Mouse (Mus musculus) forebrain, postnatal 0 days (tissue): ENCODE data around the gene Klf1. TPM values are rescaled to one million over a fixed set of nuclear protein-coding genes. Genes with fewer than 3 reads are reported as not detected.

Source experiments
- ATAC-seq: fragments of 200-750 bp; cut with Nextera tagmentation; 2 replicates; pipeline ENCODE4 v1.8.0; 2017; ENCODE audit warnings: mild to moderate bottlenecking, moderate library complexity
- DNase-seq: peaks from one replicate; pipeline ENCODE4 v3.0.0-alpha.2; 2015
- H3K27ac ChIP-seq: fragments of 300-500 bp; sonication (generic); 2 replicates; pipeline ENCODE4 v1.5.1; 2014; ENCODE audit warnings: low read depth, mild to moderate bottlenecking, antibody characterized with exemption, low read length, moderate library complexity, mixed read lengths
- H3K27me3 ChIP-seq: fragments of 300-500 bp; sonication (generic); 2 replicates; pipeline ENCODE4 v1.6.1; 2014; ENCODE audit warnings: mild to moderate bottlenecking, low read length, mixed read lengths; ENCODE audit not compliant: insufficient read depth
- H3K36me3 ChIP-seq: fragments of 300-500 bp; sonication (generic); 2 replicates; pipeline ENCODE4 v1.6.1; 2014; ENCODE audit warnings: mild to moderate bottlenecking, moderate library complexity; ENCODE audit not compliant: insufficient read depth
- H3K4me1 ChIP-seq: fragments of 300-500 bp; sonication (generic); 2 replicates; pipeline ENCODE4 v1.6.1; 2014; ENCODE audit warnings: antibody characterized with exemption; ENCODE audit not compliant: insufficient read depth
- H3K4me2 ChIP-seq: fragments of 300-500 bp; sonication (generic); 2 replicates; pipeline ENCODE4 v1.6.1; 2014; ENCODE audit warnings: low read depth, mild to moderate bottlenecking, moderate library complexity
- H3K4me3 ChIP-seq: fragments of 300-500 bp; sonication (generic); 2 replicates; pipeline ENCODE4 v1.5.1; 2014; ENCODE audit warnings: low read depth, low read length, mixed read lengths
- H3K9ac ChIP-seq: fragments of 300-500 bp; sonication (generic); 2 replicates; pipeline ENCODE4 v1.6.1; 2014; ENCODE audit warnings: mild to moderate bottlenecking
- H3K9me3 ChIP-seq: fragments of 300-500 bp; sonication (generic); 2 replicates; pipeline ENCODE4 v1.6.1; 2016; ENCODE audit warnings: low read length
- CTCF ChIP-seq: sonication (generic); IDR thresholded peaks from 2 replicates; pipeline ENCODE4 v1.5.1; 2016; ENCODE audit warnings: antibody characterized with exemption, control low read depth, low read depth
- WGBS: fragments of 180-500 bp; shearing (Covaris S2); extraction: QIAGEN DNeasy Blood & Tissue Kit; methylation state at CpG from one replicate; pipeline ENCODE4 v1.1.7; 2014; 5-methylcytosine and 5-hydroxymethylcytosine counted together
- polyA plus RNA-seq: library from polyadenylated mRNA; unstranded; fragments of >200 nt; fragmentation: Nextera tagmentation; extraction: Ambion mirVana; gene quantifications from 2 replicates; pipeline ENCODE4 v1.2.1, GENCODE M21; 2015
- total RNA-seq: library from RNA; depleted of rRNA; stranded (reverse); fragments of >200 nt; gene quantifications from 2 replicates; pipeline ENCODE4 v1.2.3, GENCODE M21; 2014

Gene Klf1
- total and polyA plus RNA-seq, 2 experiments from 2014 or later, result 0.77 TPM; not detected in 1

DNA sequence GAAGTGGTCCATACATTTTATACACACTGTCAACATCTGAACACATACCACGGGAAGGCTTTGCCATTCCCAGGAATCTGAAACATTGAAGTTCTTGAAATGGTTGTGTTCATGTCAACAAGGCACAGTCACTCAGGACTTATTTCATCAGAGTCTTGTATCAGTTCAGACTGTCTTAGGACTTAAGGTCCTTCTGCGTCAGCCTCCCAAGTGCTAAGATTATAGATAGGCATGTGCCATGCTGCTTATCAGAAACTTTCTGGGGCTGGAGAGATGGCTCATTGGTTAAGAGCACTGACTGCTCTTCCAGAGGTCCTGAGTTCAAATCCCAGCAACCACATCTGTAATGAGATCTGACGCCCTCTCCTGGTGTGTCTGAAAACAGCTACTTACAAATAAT lies 27.4 kb upstream of the Klf1 start:
- ATAC-seq (no peak), DNase-seq (no peak)
- no peak overlapping the region for H3K4me3 ChIP-seq
- H3K9me3 ChIP-seq, result no peaks in the 10 kb centered on the region
- no peak overlapping the region for H3K27ac ChIP-seq
- peaks cover 8% of the 10 kb centered on the region; the same call in 1 of the 2 replicates for H3K36me3 ChIP-seq
- H3K9ac ChIP-seq, result no peak overlapping the region
- no peak overlapping the region for H3K4me2 ChIP-seq
- no peaks in the 10 kb centered on the region for H3K27me3 ChIP-seq
- 89% methylated on average over 3 of the region's 3 CpGs for WGBS
- no peak for TF ChIP-seq CTCF
- 0 out of 2 replicates have a peak, but pooled peaks cover 4% of the 10 kb centered on the region for H3K4me1 ChIP-seq

DNA sequence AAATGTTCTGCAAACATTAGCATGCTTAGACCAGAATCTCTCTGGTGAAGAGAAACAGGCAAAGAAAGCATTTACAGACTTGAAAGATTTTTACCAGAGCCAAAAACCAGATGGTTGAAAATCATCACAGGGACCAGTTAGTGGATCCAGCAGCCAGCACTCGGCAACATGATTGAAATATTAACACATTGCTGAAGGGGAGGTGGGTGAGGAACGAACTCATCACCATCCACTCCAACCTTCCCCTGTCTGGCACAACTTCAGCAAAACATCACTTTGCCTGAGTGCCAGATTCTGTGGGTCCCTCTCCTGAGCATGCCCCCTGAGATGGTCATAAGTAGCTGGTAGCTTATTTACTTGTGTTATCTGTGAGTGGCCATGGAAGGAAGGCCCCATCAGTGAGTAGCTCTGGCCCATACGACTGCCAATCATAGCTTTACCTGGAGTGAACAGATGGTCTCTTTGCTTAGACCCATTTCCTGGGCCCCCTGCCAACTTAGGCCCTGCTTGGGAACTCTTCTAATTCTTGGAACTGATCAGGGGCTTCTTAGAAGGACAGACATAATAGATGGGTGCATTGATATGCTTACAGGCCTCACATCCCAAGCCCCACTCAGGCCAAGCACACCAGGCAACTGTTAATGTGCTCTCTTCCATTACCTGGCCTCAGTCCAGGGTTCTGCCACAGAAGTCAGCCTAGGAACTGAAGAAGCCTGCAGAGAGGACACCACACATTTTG lies 24.3 kb upstream of the Klf1 start:
- H3K9ac ChIP-seq, result no peak overlapping the region
- no peaks in the 10 kb centered on the region for H3K9me3 ChIP-seq
- 0 out of 2 replicates have a peak, but pooled peaks cover 3% of the 10 kb centered on the region for H3K4me1 ChIP-seq
- no peak overlapping the region for H3K4me3 ChIP-seq
- ATAC-seq, result no peak
- TF ChIP-seq CTCF, result no peak
- peak overlapping the region; percentile 50 for H3K27ac ChIP-seq
- WGBS, result 49% methylated on average over 3 of the region's 3 CpGs
- no peak overlapping the region for H3K4me2 ChIP-seq
- H3K36me3 ChIP-seq, result no peaks in the 10 kb centered on the region
- no peaks in the 10 kb centered on the region for H3K27me3 ChIP-seq
- peak; percentile 21 for DNase-seq

DNA sequence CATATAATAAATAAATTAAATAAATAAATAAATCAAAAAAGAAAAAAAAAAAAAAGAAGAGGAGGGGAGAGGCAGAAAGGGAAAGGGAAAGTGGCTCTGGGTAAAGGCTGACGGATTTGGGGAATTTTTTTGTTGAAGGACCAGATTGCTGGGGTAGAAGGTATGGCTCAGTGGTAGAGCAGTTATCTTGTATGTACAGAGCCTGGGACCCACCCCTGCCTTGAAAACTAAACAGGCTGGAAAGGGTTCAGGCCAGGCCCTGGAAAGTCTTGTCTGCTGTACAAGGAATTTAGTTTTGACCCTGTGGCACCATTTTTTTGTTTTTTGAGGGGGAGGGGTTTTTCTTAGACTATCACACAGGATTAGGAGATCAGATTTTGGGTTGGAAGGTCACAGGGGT lies 22.8 kb upstream of the Klf1 start:
- no peaks in the 10 kb centered on the region for H3K4me1 ChIP-seq
- H3K36me3 ChIP-seq, result no peaks in the 10 kb centered on the region
- H3K4me3 ChIP-seq, result no peak overlapping the region
- DNase-seq (no peak), ATAC-seq (no peak)
- H3K9me3 ChIP-seq, result no peaks in the 10 kb centered on the region
- no peak overlapping the region for H3K4me2 ChIP-seq
- no peak for TF ChIP-seq CTCF
- H3K27me3 ChIP-seq, result no peaks in the 10 kb centered on the region
- 85% methylated on average over 1 of the region's 1 CpGs for WGBS
- no peak overlapping the region for H3K9ac ChIP-seq
- H3K27ac ChIP-seq, result no peak overlapping the region

DNA sequence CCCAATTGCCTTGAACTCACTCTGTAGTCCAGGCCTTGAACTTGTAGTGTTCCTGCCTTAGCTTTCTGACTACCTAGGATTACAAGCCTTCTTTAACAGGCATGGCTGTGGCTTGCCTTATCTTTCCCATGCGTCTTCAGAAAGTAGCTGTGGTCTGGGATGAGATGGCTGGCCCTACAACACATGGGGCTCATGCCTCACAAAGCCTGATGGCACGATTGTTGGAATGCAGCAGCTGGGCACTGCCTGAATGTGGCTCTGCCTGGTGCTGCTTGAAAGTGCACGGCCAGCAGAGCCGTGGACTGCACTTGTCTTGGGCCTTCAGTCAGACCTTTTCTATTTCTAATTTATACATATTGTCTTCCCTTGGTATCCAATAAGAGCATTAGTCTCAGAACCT lies 17.0 kb upstream of the Klf1 start:
- Histone ChIP-seq H3K27me3 (no peaks in the 10 kb centered on the region), H3K4me3 (no peak overlapping the region), H3K9me3 (no peaks in the 10 kb centered on the region), H3K4me2 (no peak overlapping the region), H3K9ac (no peak overlapping the region), H3K27ac (no peak overlapping the region), H3K4me1 (no peaks in the 10 kb centered on the region), H3K36me3 (peaks cover 38% of the 10 kb centered on the region)
- no peak for TF ChIP-seq CTCF
- ATAC-seq (no peak), DNase-seq (no peak)
- WGBS, result 86% methylated on average over 4 of the region's 4 CpGs

DNA sequence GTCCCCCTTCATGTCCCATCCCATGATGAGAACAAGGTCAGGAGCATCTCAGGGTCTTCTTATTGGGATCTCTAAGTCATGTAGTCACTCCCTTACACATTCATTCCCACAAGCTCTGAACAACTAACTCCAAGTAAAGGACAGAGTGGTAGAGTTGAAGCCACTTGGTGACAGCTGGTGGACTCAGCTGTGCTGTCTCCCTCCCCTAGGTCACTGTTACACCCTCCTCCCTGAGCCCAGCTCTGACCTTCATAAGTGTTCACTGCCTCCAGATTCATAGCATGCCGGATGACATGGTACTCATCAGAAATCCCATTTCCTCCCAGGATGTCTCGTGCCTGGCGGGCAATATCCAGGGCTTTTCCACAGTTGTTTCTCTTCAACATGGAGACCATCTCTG lies 13.4 kb upstream of the Klf1 start:
- Histone ChIP-seq H3K4me1 (peaks cover 5% of the 10 kb centered on the region; the same call in 1 of the 2 replicates), H3K36me3 (peaks cover 52% of the 10 kb centered on the region), H3K4me2 (no peak overlapping the region), H3K27me3 (no peaks in the 10 kb centered on the region), H3K9ac (no peak overlapping the region), H3K9me3 (no peaks in the 10 kb centered on the region), H3K4me3 (no peak overlapping the region), H3K27ac (no peak overlapping the region)
- no peak for ATAC-seq
- 96% methylated on average over 3 of the region's 3 CpGs for WGBS
- no peak for DNase-seq
- TF ChIP-seq CTCF, result no peak

DNA sequence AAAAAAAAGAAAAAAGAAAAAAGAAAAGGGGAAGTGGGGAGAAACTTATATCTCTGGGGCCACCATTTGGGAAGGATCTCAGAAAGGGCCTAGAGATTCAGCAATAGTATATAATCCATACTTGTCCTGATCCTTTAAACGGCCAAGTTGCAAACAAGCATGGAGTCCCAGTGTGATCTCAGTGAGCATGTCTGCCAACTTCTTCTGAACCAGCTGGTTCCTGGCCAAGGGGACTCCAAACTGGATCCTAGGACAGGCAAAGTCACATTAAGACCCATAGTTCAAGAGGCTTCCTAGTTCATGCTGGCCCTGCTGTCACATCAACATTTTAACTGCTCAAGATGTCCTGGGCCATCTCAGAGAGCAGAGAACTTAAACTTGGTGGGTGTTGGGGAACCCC lies 12.6 kb upstream of the Klf1 start:
- TF ChIP-seq CTCF, result no peak
- H3K4me3 ChIP-seq, result no peak overlapping the region
- DNase-seq (no peak), ATAC-seq (no peak)
- no peak overlapping the region for H3K27ac ChIP-seq
- H3K27me3 ChIP-seq, result no peaks in the 10 kb centered on the region
- peaks cover 52% of the 10 kb centered on the region for H3K36me3 ChIP-seq
- 75% methylated on average over 1 of the region's 1 CpGs for WGBS
- no peak overlapping the region for H3K4me2 ChIP-seq
- H3K4me1 ChIP-seq, result peaks cover 5% of the 10 kb centered on the region; the same call in 1 of the 2 replicates
- H3K9ac ChIP-seq, result no peak overlapping the region
- no peaks in the 10 kb centered on the region for H3K9me3 ChIP-seq

DNA sequence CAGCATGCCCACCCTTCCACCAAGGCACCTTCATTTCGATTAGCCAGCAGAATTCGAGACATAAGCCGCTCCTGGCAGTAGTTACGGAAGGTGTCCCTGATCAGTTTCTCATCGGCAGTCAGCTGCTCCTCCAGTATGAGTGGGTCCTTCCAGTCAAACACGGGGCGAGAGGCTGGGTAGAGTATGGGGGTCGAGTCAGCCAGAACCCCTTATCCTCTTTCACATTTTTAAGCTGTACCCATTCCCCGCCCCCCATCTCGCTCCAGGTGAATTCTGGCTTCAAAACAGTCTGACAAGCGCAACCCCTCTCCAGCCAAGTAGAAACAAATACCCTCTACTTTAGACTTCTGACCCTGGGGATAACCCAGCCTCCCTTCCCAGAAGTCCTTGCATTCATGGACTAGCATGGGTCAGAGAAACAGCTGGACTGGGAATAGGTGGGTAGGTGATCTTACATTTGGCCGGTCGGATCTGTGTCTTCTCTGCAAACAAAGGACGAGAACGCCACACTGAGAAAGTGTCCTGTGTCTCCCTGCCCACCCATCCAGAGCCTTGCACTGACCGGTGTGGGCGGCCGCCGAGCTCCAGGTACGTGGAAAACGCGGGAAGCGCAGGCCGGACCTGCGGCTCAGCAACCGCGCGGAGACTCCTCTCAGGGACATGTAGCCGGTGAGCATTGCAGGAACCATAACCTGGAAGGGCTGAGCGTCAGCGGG lies 8.6 kb upstream of the Klf1 start:
- peak overlapping the region; percentile 59 for H3K9ac ChIP-seq
- peak overlapping the region; percentile 62 for H3K4me3 ChIP-seq
- peaks cover 5% of the 10 kb centered on the region; the same call in 1 of the 2 replicates for H3K4me1 ChIP-seq
- no peaks in the 10 kb centered on the region for H3K27me3 ChIP-seq
- H3K4me2 ChIP-seq, result peak overlapping the region; percentile 88
- no peak for DNase-seq
- no peak overlapping the region for H3K27ac ChIP-seq
- H3K36me3 ChIP-seq, result peaks cover 26% of the 10 kb centered on the region
- ATAC-seq, result no peak; the same call in 1 of the 2 replicates
- TF ChIP-seq CTCF, result no peak
- H3K9me3 ChIP-seq, result no peaks in the 10 kb centered on the region
- 12% methylated on average over 31 of the region's 31 CpGs for WGBS
